Mouse (Mus musculus): ENCODE data around the gene D930007J09Rik.

DNA sequence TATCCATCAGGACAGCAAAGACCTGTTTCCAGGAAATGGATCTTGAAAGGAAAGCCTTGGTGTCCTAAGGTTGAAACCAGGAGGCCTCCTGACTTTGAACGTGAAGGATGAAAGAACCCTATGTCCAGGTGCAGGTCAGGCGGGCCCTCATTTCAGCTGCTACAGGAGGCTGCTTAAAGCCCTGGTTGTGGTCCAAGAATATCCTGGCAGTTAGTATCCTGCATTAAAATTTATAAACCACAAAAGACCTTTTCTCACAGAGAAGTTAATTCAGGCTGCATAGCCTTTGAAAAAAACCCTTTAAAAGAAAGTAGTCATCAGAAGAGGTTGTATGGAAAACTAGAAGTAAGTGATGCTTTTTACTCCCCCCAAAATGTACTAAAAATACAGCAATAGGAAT lies 41.9 kb downstream of the D930007J09Rik start:
- TF ChIP-seq CTCF (IDR thresholded peaks at IDR 0.05; ENCODE audit: low read depth) (no peak), EP300 (IDR thresholded peaks at IDR 0.05; ENCODE audit: low read depth) (no peak)

Measured in heart, postnatal 0 days (tissue).